Mouse (Mus musculus) liver, adult 2 months (tissue): ENCODE results near the gene Rab5if.

Experiments used
- CTCF ChIP-seq: fragments of 200-500 bp; IDR thresholded peaks from 2 replicates; pipeline ENCODE4 v1.5.1; 2011; ENCODE audit warnings: low read depth, low read length, control low read depth
- POLR2A ChIP-seq: fragments of 200-500 bp; IDR thresholded peaks from 2 replicates; pipeline ENCODE4 v1.6.1; 2011; ENCODE audit warnings: low read length, control low read depth; ENCODE audit not compliant: insufficient read depth; ENCODE audit errors: extremely low read depth

GRCm38 (mm10) chr2:156864481-156864880, 1.6 kb downstream of the Rab5if start:
- TF ChIP-seq POLR2A = no peak
- no peak for TF ChIP-seq CTCF
